Mouse (Mus musculus) kidney, adult 2 months (tissue): ENCODE results near the gene Kiz. TPM values are rescaled to one million over a fixed set of nuclear protein-coding genes. Genes with fewer than 3 reads are reported as not detected.

ENCODE experiments used
- DNase-seq: peaks from one replicate; pipeline ENCODE4 v3.0.0; 2021
- H3K27ac ChIP-seq: fragments of 200-500 bp; 2 replicates; pipeline ENCODE4 v1.5.1; 2012; ENCODE audit warnings: low read depth, low read length, control low read depth, inconsistent platforms; ENCODE audit not compliant: insufficient read depth
- H3K27me3 ChIP-seq: fragments of 200-500 bp; replicated peaks from 2 replicates; pipeline ENCODE4 v1.6.1; 2012; ENCODE audit warnings: mild to moderate bottlenecking, moderate library complexity, low read length, inconsistent platforms; ENCODE audit not compliant: control insufficient read depth, insufficient read depth
- H3K36me3 ChIP-seq: fragments of 200-500 bp; 2 replicates; pipeline ENCODE4 v1.6.1; 2012; ENCODE audit warnings: mild to moderate bottlenecking, moderate library complexity, low read length, inconsistent platforms; ENCODE audit not compliant: control insufficient read depth, insufficient read depth
- H3K4me1 ChIP-seq: fragments of 200-500 bp; 2 replicates; pipeline ENCODE4 v1.6.1; 2011; ENCODE audit warnings: low read length; ENCODE audit not compliant: control insufficient read depth, insufficient read depth
- H3K4me3 ChIP-seq: fragments of 200-500 bp; 2 replicates; pipeline ENCODE4 v1.5.1; 2011; ENCODE audit warnings: mild to moderate bottlenecking, low read depth, low read length, control low read depth; ENCODE audit not compliant: insufficient read depth
- CTCF ChIP-seq: fragments of 200-500 bp; conservative IDR thresholded peaks from 2 replicates; pipeline ENCODE4 v1.5.1; 2011; ENCODE audit warnings: low read depth, mild to moderate bottlenecking, control low read depth, low read length, moderate library complexity, mixed read lengths; ENCODE audit not compliant: insufficient read depth, insufficient read length
- POLR2A ChIP-seq: fragments of 200-500 bp; IDR thresholded peaks from one replicate; pipeline ENCODE4 v1.6.1; 2011; ENCODE audit warnings: low read depth, low read length, control low read depth
- WGBS: fragments of 180-500 bp; shearing (Covaris S2); methylation state at CpG from one replicate; pipeline ENCODE4 v1.1.7; 2018; 5-methylcytosine and 5-hydroxymethylcytosine counted together
- polyA plus RNA-seq: library from polyadenylated mRNA; depleted of rRNA; stranded (reverse); fragments of >200 nt; gene quantifications from 2 replicates; pipeline ENCODE4 v1.2.3, GENCODE M21; 2012

The Kiz gene
- polyA plus RNA-seq, 1 experiment: 11.5 TPM

GRCm38 (mm10) chr2:146985807-146986206, 130.1 kb downstream of the Kiz start:
- TF ChIP-seq POLR2A (no peak), CTCF (no peak)
- no peaks in the 10 kb centered on the region for H3K4me1 ChIP-seq
- H3K27me3 ChIP-seq: no peaks in the 10 kb centered on the region
- WGBS: 77% methylated on average over 1 of the region's 1 CpGs
- no peak overlapping the region for H3K27ac ChIP-seq
- no peak for DNase-seq
- H3K36me3 ChIP-seq: no peaks in the 10 kb centered on the region
- H3K4me3 ChIP-seq: no peak overlapping the region

DNA sequence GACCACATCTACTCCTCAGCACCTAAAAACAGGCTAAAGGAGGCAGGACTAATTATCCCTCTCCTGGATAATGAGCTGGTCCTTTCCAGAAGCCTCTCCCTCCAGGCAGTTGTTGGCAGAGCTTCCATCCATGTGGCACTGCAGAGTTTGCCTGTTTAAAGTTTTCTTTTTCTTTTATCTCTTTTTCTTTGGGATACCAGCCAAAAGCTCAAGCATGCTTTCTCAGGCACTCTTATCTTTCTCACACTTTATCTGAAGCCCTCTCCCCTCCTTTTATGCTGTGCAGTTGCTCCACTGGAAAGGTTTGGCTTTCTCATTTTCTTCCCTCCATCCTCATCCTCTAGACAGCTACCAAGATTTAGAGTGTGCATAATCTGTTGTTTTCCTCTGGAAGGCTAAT, 130.8 kb downstream of the Kiz start:
- no peak overlapping the region for H3K4me3 ChIP-seq
- no peak overlapping the region for H3K27ac ChIP-seq
- H3K27me3 ChIP-seq: no peaks in the 10 kb centered on the region
- H3K4me1 ChIP-seq: no peaks in the 10 kb centered on the region
- DNase-seq: no peak
- H3K36me3 ChIP-seq: no peaks in the 10 kb centered on the region
- TF ChIP-seq POLR2A (no peak), CTCF (no peak)

GRCm38 (mm10) chr2:147007265-147007664, 151.6 kb downstream of the Kiz start:
- H3K4me3 ChIP-seq: no peak overlapping the region
- H3K4me1 ChIP-seq: peaks cover 6% of the 10 kb centered on the region
- DNase-seq: no peak
- TF ChIP-seq CTCF (no peak), POLR2A (no peak)
- H3K27me3 ChIP-seq: no peaks in the 10 kb centered on the region
- no peak overlapping the region for H3K27ac ChIP-seq
- WGBS: 95% methylated on average over 2 of the region's 2 CpGs
- no peaks in the 10 kb centered on the region for H3K36me3 ChIP-seq

DNA sequence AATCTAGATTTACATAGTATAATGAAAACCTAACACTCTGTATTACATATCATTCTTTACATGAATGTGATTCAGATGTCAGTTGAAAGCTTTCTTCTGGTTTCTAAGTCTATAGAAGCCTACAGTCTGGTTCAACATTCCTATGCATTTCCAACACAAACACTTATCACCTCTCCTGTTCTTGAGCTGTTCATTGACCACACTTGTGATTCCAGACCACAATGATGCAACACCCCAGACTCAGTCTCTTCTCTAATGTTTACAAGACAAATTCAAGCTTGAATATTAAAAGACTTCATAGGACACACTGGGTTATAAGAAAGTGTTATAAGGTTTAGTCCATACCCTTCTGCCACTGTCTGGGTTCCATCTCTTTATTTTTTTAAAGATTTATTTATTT, 153.4 kb downstream of the Kiz start:
- DNase-seq: no peak
- no peak overlapping the region for H3K27ac ChIP-seq
- H3K4me1 ChIP-seq: peaks cover 6% of the 10 kb centered on the region
- H3K36me3 ChIP-seq: no peaks in the 10 kb centered on the region
- TF ChIP-seq CTCF: no peak
- TF ChIP-seq POLR2A: no peak
- no peaks in the 10 kb centered on the region for H3K27me3 ChIP-seq
- no peak overlapping the region for H3K4me3 ChIP-seq

GRCm38 (mm10) chr2:147010141-147010540, 154.5 kb downstream of the Kiz start:
- peaks cover 6% of the 10 kb centered on the region for H3K4me1 ChIP-seq
- H3K27ac ChIP-seq: no peak overlapping the region
- WGBS: 91% methylated on average over 4 of the region's 4 CpGs
- DNase-seq: no peak
- no peak for TF ChIP-seq POLR2A
- no peak for TF ChIP-seq CTCF
- no peaks in the 10 kb centered on the region for H3K27me3 ChIP-seq
- no peak overlapping the region for H3K4me3 ChIP-seq
- no peaks in the 10 kb centered on the region for H3K36me3 ChIP-seq

GRCm38 (mm10) chr2:147010952-147011351, 155.3 kb downstream of the Kiz start:
- H3K4me3 ChIP-seq: no peak overlapping the region
- H3K36me3 ChIP-seq: no peaks in the 10 kb centered on the region
- DNase-seq: no peak
- peaks cover 8% of the 10 kb centered on the region for H3K4me1 ChIP-seq
- H3K27ac ChIP-seq: no peak overlapping the region
- WGBS: 94% methylated on average over 9 of the region's 9 CpGs
- no peaks in the 10 kb centered on the region for H3K27me3 ChIP-seq
- TF ChIP-seq POLR2A (no peak), CTCF (no peak)

- Histone ChIP-seq H3K36me3 (no peaks in the 10 kb centered on the region), H3K4me1 (peaks cover 10% of the 10 kb centered on the region), H3K27me3 (no peaks in the 10 kb centered on the region), H3K4me3 (peak overlapping the region; percentile 95), H3K27ac (peak overlapping the region; percentile 34)
- WGBS: 36% methylated on average over 3 of the region's 3 CpGs
- no peak for TF ChIP-seq POLR2A
- TF ChIP-seq CTCF: no peak
- no peak for DNase-seq
Observed at GRCm38 (mm10) chr2:147011474-147012140, 155.9 kb downstream of the Kiz start.

GRCm38 (mm10) chr2:147012141-147012622, 156.5 kb downstream of the Kiz start:
- H3K4me3 ChIP-seq: peak overlapping the region; percentile 95
- peak overlapping the region; percentile 34 for H3K27ac ChIP-seq
- no peak for DNase-seq
- H3K27me3 ChIP-seq: no peaks in the 10 kb centered on the region
- H3K36me3 ChIP-seq: no peaks in the 10 kb centered on the region
- WGBS: 13% methylated on average over 7 of the region's 7 CpGs
- TF ChIP-seq POLR2A (no peak), CTCF (no peak)
- H3K4me1 ChIP-seq: peaks cover 11% of the 10 kb centered on the region
